Mouse (Mus musculus): Measurements from ENCODE around the gene C2cd3. TPM values are rescaled to one million over a fixed set of nuclear protein-coding genes. Genes with fewer than 3 reads are reported as not detected.
A peak's percentile ranks its signal among the peaks of the same experiment; 100 is the strongest.

Gene C2cd3
- polyA plus RNA-seq, 1 experiment from 2014 or later: 28.9 TPM

GRCm38 (mm10) chr7:100356768-100357167 is 15.3 kb upstream of the C2cd3 start:
- Histone ChIP-seq H3K27me3 (replicated peaks; ENCODE audit: control insufficient read depth, insufficient read depth, low read length) (no peaks in the 10 kb centered on the region), H3K36me3 (ENCODE audit: control insufficient read depth, insufficient read depth) (peaks cover 5% of the 10 kb centered on the region), H3K27ac (ENCODE audit: low read length) (no peak overlapping the region), H3K9me3 (ENCODE audit: control insufficient read depth, low read length) (no peaks in the 10 kb centered on the region), H3K4me3 (replicated peaks; ENCODE audit: low read length) (no peak overlapping the region), H3K4me1 (replicated peaks; ENCODE audit: control insufficient read depth, insufficient read depth, low read length) (no peaks in the 10 kb centered on the region), H3K9ac (replicated peaks; ENCODE audit: low read depth, low read length) (no peak overlapping the region), H3K4me2 (ENCODE audit: low read length) (no peak overlapping the region)
- ATAC-seq: no peak
- 97% methylated on average over 1 of the region's 1 CpGs for WGBS

- no peak overlapping the region for H3K27ac ChIP-seq (ENCODE audit: low read length)
- H3K36me3 ChIP-seq (ENCODE audit: control insufficient read depth, insufficient read depth): peaks cover 5% of the 10 kb centered on the region
- no peaks in the 10 kb centered on the region for H3K9me3 ChIP-seq (ENCODE audit: control insufficient read depth, low read length)
- no peak overlapping the region for H3K4me2 ChIP-seq (ENCODE audit: low read length)
- ATAC-seq: no peak
- no peaks in the 10 kb centered on the region for H3K27me3 ChIP-seq (replicated peaks; ENCODE audit: control insufficient read depth, insufficient read depth, low read length)
- H3K4me1 ChIP-seq (replicated peaks; ENCODE audit: control insufficient read depth, insufficient read depth, low read length): no peaks in the 10 kb centered on the region
- H3K9ac ChIP-seq (replicated peaks; ENCODE audit: low read depth, low read length): no peak overlapping the region
- no peak overlapping the region for H3K4me3 ChIP-seq (replicated peaks; ENCODE audit: low read length)
Observed at GRCm38 (mm10) chr7:100357856-100358255, 14.2 kb upstream of the C2cd3 start.

- WGBS: 88% methylated on average over 2 of the region's 2 CpGs
- ATAC-seq: no peak
- Histone ChIP-seq H3K4me3 (replicated peaks; ENCODE audit: low read length) (no peak overlapping the region), H3K9me3 (ENCODE audit: control insufficient read depth, low read length) (no peaks in the 10 kb centered on the region), H3K27me3 (replicated peaks; ENCODE audit: control insufficient read depth, insufficient read depth, low read length) (no peaks in the 10 kb centered on the region), H3K4me2 (ENCODE audit: low read length) (no peak overlapping the region), H3K9ac (replicated peaks; ENCODE audit: low read depth, low read length) (no peak overlapping the region), H3K27ac (ENCODE audit: low read length) (no peak overlapping the region), H3K4me1 (replicated peaks; ENCODE audit: control insufficient read depth, insufficient read depth, low read length) (peaks cover 2% of the 10 kb centered on the region; the same call in 1 of the 2 replicates), H3K36me3 (ENCODE audit: control insufficient read depth, insufficient read depth) (no peaks in the 10 kb centered on the region)
Observed at GRCm38 (mm10) chr7:100363162-100363561, 8.9 kb upstream of the C2cd3 start.

- no peaks in the 10 kb centered on the region for H3K36me3 ChIP-seq (ENCODE audit: control insufficient read depth, insufficient read depth)
- no peaks in the 10 kb centered on the region for H3K27me3 ChIP-seq (replicated peaks; ENCODE audit: control insufficient read depth, insufficient read depth, low read length)
- H3K4me1 ChIP-seq (replicated peaks; ENCODE audit: control insufficient read depth, insufficient read depth, low read length): peaks cover 12% of the 10 kb centered on the region
- H3K9ac ChIP-seq (replicated peaks; ENCODE audit: low read depth, low read length): no peak overlapping the region
- no peak overlapping the region for H3K4me2 ChIP-seq (ENCODE audit: low read length)
- ATAC-seq: no peak
- WGBS: 44% methylated on average over 6 of the region's 6 CpGs
- H3K27ac ChIP-seq (ENCODE audit: low read length): no peak overlapping the region
- H3K4me3 ChIP-seq (replicated peaks; ENCODE audit: low read length): no peak overlapping the region
- no peaks in the 10 kb centered on the region for H3K9me3 ChIP-seq (ENCODE audit: control insufficient read depth, low read length)
Observed at GRCm38 (mm10) chr7:100364888-100365287, 7.1 kb upstream of the C2cd3 start.

GRCm38 (mm10) chr7:100372452-100372980 is 483 bp downstream of the C2cd3 start:
- peak overlapping the region; percentile 70 for H3K4me2 ChIP-seq (ENCODE audit: low read length)
- peak overlapping the region; percentile 80 for H3K27ac ChIP-seq (ENCODE audit: low read length)
- peaks cover 20% of the 10 kb centered on the region for H3K4me1 ChIP-seq (replicated peaks; ENCODE audit: control insufficient read depth, insufficient read depth, low read length)
- H3K36me3 ChIP-seq (ENCODE audit: control insufficient read depth, insufficient read depth): peaks cover 5% of the 10 kb centered on the region; the same call in 1 of the 2 replicates
- no peaks in the 10 kb centered on the region for H3K27me3 ChIP-seq (replicated peaks; ENCODE audit: control insufficient read depth, insufficient read depth, low read length)
- peak overlapping the region; percentile 69 for H3K4me3 ChIP-seq (replicated peaks; ENCODE audit: low read length)
- WGBS: 6% methylated on average over 17 of the region's 17 CpGs
- H3K9ac ChIP-seq (replicated peaks; ENCODE audit: low read depth, low read length): peak overlapping the region; percentile 47
- no peaks in the 10 kb centered on the region for H3K9me3 ChIP-seq (ENCODE audit: control insufficient read depth, low read length)
- no peak for ATAC-seq

GRCm38 (mm10) chr7:100378257-100378656 is 6.2 kb downstream of the C2cd3 start:
- 90% methylated on average over 2 of the region's 2 CpGs for WGBS
- ATAC-seq: no peak
- peaks cover 2% of the 10 kb centered on the region; the same call in 1 of the 2 replicates for H3K4me1 ChIP-seq (replicated peaks; ENCODE audit: control insufficient read depth, insufficient read depth, low read length)

GRCm38 (mm10) chr7:100381161-100381560 is 9.1 kb downstream of the C2cd3 start:
- H3K4me3 ChIP-seq (replicated peaks; ENCODE audit: low read length): no peak overlapping the region
- H3K36me3 ChIP-seq (ENCODE audit: control insufficient read depth, insufficient read depth): peaks cover 12% of the 10 kb centered on the region
- H3K9me3 ChIP-seq (ENCODE audit: control insufficient read depth, low read length): no peaks in the 10 kb centered on the region
- H3K27me3 ChIP-seq (replicated peaks; ENCODE audit: control insufficient read depth, insufficient read depth, low read length): no peaks in the 10 kb centered on the region
- H3K9ac ChIP-seq (replicated peaks; ENCODE audit: low read depth, low read length): no peak overlapping the region
- no peak overlapping the region for H3K27ac ChIP-seq (ENCODE audit: low read length)
- no peak for ATAC-seq
- no peaks in the 10 kb centered on the region for H3K4me1 ChIP-seq (replicated peaks; ENCODE audit: control insufficient read depth, insufficient read depth, low read length)
- no peak overlapping the region for H3K4me2 ChIP-seq (ENCODE audit: low read length)

More at GRCm38 (mm10) chr7:100378257-100378656, 6.2 kb downstream of the C2cd3 start:
- H3K9ac ChIP-seq (replicated peaks; ENCODE audit: low read depth, low read length): no peak overlapping the region
- no peaks in the 10 kb centered on the region for H3K9me3 ChIP-seq (ENCODE audit: control insufficient read depth, low read length)
- no peak overlapping the region for H3K4me3 ChIP-seq (replicated peaks; ENCODE audit: low read length)
- no peak overlapping the region for H3K27ac ChIP-seq (ENCODE audit: low read length)
- no peaks in the 10 kb centered on the region for H3K27me3 ChIP-seq (replicated peaks; ENCODE audit: control insufficient read depth, insufficient read depth, low read length)
- H3K4me2 ChIP-seq (ENCODE audit: low read length): no peak overlapping the region
- H3K36me3 ChIP-seq (ENCODE audit: control insufficient read depth, insufficient read depth): peaks cover 17% of the 10 kb centered on the region

GRCm38 (mm10) chr7:100383207-100383606 is 11.2 kb downstream of the C2cd3 start:
- no peaks in the 10 kb centered on the region for H3K9me3 ChIP-seq (ENCODE audit: control insufficient read depth, low read length)
- H3K4me2 ChIP-seq (ENCODE audit: low read length): no peak overlapping the region
- H3K27me3 ChIP-seq (replicated peaks; ENCODE audit: control insufficient read depth, insufficient read depth, low read length): no peaks in the 10 kb centered on the region
- WGBS: 87% methylated on average over 2 of the region's 2 CpGs
- no peak overlapping the region for H3K4me3 ChIP-seq (replicated peaks; ENCODE audit: low read length)
- H3K4me1 ChIP-seq (replicated peaks; ENCODE audit: control insufficient read depth, insufficient read depth, low read length): no peaks in the 10 kb centered on the region
- H3K27ac ChIP-seq (ENCODE audit: low read length): no peak overlapping the region
- peaks cover 12% of the 10 kb centered on the region for H3K36me3 ChIP-seq (ENCODE audit: control insufficient read depth, insufficient read depth)
- H3K9ac ChIP-seq (replicated peaks; ENCODE audit: low read depth, low read length): no peak overlapping the region
- ATAC-seq: no peak

- WGBS: 91% methylated on average over 2 of the region's 2 CpGs
- no peak overlapping the region for H3K4me2 ChIP-seq (ENCODE audit: low read length)
- no peaks in the 10 kb centered on the region for H3K27me3 ChIP-seq (replicated peaks; ENCODE audit: control insufficient read depth, insufficient read depth, low read length)
- H3K4me1 ChIP-seq (replicated peaks; ENCODE audit: control insufficient read depth, insufficient read depth, low read length): no peaks in the 10 kb centered on the region
- H3K4me3 ChIP-seq (replicated peaks; ENCODE audit: low read length): no peak overlapping the region
- no peak overlapping the region for H3K27ac ChIP-seq (ENCODE audit: low read length)
- no peak for ATAC-seq
- H3K9me3 ChIP-seq (ENCODE audit: control insufficient read depth, low read length): no peaks in the 10 kb centered on the region
- no peak overlapping the region for H3K9ac ChIP-seq (replicated peaks; ENCODE audit: low read depth, low read length)
- H3K36me3 ChIP-seq (ENCODE audit: control insufficient read depth, insufficient read depth): peaks cover 12% of the 10 kb centered on the region; the same call in 1 of the 2 replicates
Observed at GRCm38 (mm10) chr7:100388174-100388573, 16.1 kb downstream of the C2cd3 start.

- Histone ChIP-seq H3K36me3 (ENCODE audit: control insufficient read depth, insufficient read depth) (peaks cover 14% of the 10 kb centered on the region; the same call in 1 of the 2 replicates), H3K27me3 (replicated peaks; ENCODE audit: control insufficient read depth, insufficient read depth, low read length) (no peaks in the 10 kb centered on the region), H3K9ac (replicated peaks; ENCODE audit: low read depth, low read length) (no peak overlapping the region), H3K9me3 (ENCODE audit: control insufficient read depth, low read length) (no peaks in the 10 kb centered on the region), H3K27ac (ENCODE audit: low read length) (no peak overlapping the region), H3K4me2 (ENCODE audit: low read length) (no peak overlapping the region), H3K4me1 (replicated peaks; ENCODE audit: control insufficient read depth, insufficient read depth, low read length) (no peaks in the 10 kb centered on the region), H3K4me3 (replicated peaks; ENCODE audit: low read length) (no peak overlapping the region)
- no peak for ATAC-seq
- WGBS: 91% methylated on average over 8 of the region's 8 CpGs
Observed at GRCm38 (mm10) chr7:100390166-100390565, 18.1 kb downstream of the C2cd3 start.
